Mouse (Mus musculus) E14TG2a.4 (cell line): ENCODE results near the gene Eif4e3.

ENCODE experiments used
- CTCF ChIP-seq: conservative IDR thresholded peaks from 2 replicates; pipeline ENCODE4 v1.5.1; 2014; ENCODE audit warnings: low read length
- NANOG ChIP-seq: IDR thresholded peaks from 2 replicates; pipeline ENCODE4 v1.6.1; 2014; ENCODE audit warnings: borderline replicate concordance, low read length, mixed read lengths
- POU5F1 ChIP-seq: IDR thresholded peaks from 2 replicates; pipeline ENCODE4 v1.6.1; 2014; ENCODE audit warnings: low read length, borderline replicate concordance

DNA sequence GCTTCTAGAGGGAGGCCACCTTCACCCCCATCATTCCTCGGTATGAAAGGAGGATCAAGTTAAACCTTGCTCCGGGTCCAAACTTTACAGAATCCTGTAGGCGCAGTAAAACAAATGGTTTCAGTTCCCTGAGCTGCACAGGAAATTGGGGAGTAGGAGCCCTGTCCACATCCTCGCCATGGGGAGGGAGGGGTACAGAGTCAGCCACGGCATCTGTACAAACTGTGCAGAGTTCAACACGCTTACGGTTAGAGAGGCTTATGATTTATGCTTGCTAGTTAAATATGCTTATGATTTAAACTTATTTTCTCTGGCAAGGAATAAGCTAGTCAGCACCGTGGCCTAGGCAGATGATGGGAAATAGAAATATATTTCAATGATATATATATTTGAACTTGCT is 47.1 kb downstream of the Eif4e3 start:
- TF ChIP-seq CTCF: no peak
- TF ChIP-seq POU5F1: no peak
- TF ChIP-seq NANOG: no peak
